ENCODE assay signal across 11 mouse cellular contexts in genomic region chr2:168466066-168466465, GRCm38 (mm10).
A peak's percentile ranks its signal among the peaks of the same experiment; 100 is the strongest.
DNase-seq lines count a peak whose midpoint lies in the region; TF ChIP-seq lines count a peak whose summit lies in the region.
"Had no signal": no experiment of that assay in that cellular context is flagged by ENCODE, and none has a peak within 500 bp of the region (broad histone marks: within the 10 kb centered on the region; RNA-seq: fewer than 3 reads in every experiment).

No protein-coding gene starts in this region.

- H3K27me3 ChIP-seq in cerebellum, adult 2 months (ENCODE audit: control insufficient read depth, insufficient read depth, low read length): no peaks in the 10 kb centered on the region

- H3K4me3 ChIP-seq in cerebellum, adult 2 months (replicated peaks; ENCODE audit: insufficient read depth, low read depth, low read length): no peak overlapping the region
- H3K4me3 ChIP-seq: forebrain, embryonic 13.5 days had no signal

- no peak for TF ChIP-seq CTCF in cerebellum, adult 2 months (IDR thresholded peaks at IDR 0.05; ENCODE audit: borderline replicate concordance, insufficient read depth, low read depth, low read length)

- TF ChIP-seq POLR2A in cerebellum, adult 2 months (IDR thresholded peaks at IDR 0.05; ENCODE audit: borderline replicate concordance, insufficient read depth, low read length): no peak

- H3K4me1 ChIP-seq in cerebellum, adult 2 months (ENCODE audit: control insufficient read depth, insufficient read depth, low read length): peaks cover 3% of the 10 kb centered on the region

- WGBS in cerebellum, adult 2 months: 69% methylated on average over 9 of the region's 9 CpGs

- peak; percentile 55 for DNase-seq in kidney, postnatal 10 days
- no peak for DNase-seq in kidney, adult 9 months
- DNase-seq in adrenal gland, adult (ENCODE audit: inconsistent age in 2 of 2, low spot score in 1 of 2): peak; percentile 76 to 85
- peak; percentile 67 for DNase-seq in gastrocnemius, adult 18-20 months (ENCODE audit: low spot score)
- DNase-seq in lung, postnatal 25 days (ENCODE audit: low spot score): peak; percentile 16
- no peak for DNase-seq in cerebellum, adult 2 months
- DNase-seq in frontal cortex, adult 2 months (ENCODE audit: extremely low spot score in 1 of 2, low spot score in 1 of 2): no peak
- DNase-seq in spleen, postnatal 36 days (ENCODE audit: low spot score in 2 of 2): no peak
- DNase-seq: kidney, adult 8-10 months; midbrain, embryonic 14.5 days had no signal

- H3K27ac ChIP-seq in cerebellum, adult 2 months (ENCODE audit: insufficient read depth, low read length): no peak overlapping the region
- H3K27ac ChIP-seq: forebrain, embryonic 13.5 days had no signal

Comparison
In these comparisons a context has a peak if more than half of its experiments do, and no peak if none do; other contexts are left out.
1. DNase-seq: peak in kidney, postnatal 10 days (single experiment), adrenal gland, adult (2 of 2), gastrocnemius, adult 18-20 months (single experiment) and lung, postnatal 25 days (single experiment); none in kidney, adult 9 months (single experiment), cerebellum, adult 2 months (0 of 2), frontal cortex, adult 2 months (0 of 2) and spleen, postnatal 36 days (0 of 2).